Mouse (Mus musculus) heart, embryonic 11.5 days (tissue): ENCODE results near the gene Dpp10. TPM values are rescaled to one million over a fixed set of nuclear protein-coding genes. Genes with fewer than 3 reads are reported as not detected.

ENCODE experiments used
- ATAC-seq: fragments of 200-750 bp; cut with Nextera tagmentation; replicated peaks from 2 replicates; pipeline ENCODE4 v1.8.0; 2017; ENCODE audit warnings: moderate library complexity; ENCODE audit not compliant: insufficient number of reproducible peaks, low FRiP score, low TSS enrichment
- H3K27ac ChIP-seq: fragments of 300-500 bp; sonication (generic); 2 replicates; pipeline ENCODE4 v1.5.1; 2014; ENCODE audit warnings: mild to moderate bottlenecking, low read depth, low read length
- H3K27me3 ChIP-seq: fragments of 300-500 bp; sonication (generic); 2 replicates; pipeline ENCODE4 v1.6.1; 2014; ENCODE audit warnings: mild to moderate bottlenecking, low read length, mixed read lengths; ENCODE audit not compliant: control insufficient read depth, insufficient read depth
- H3K36me3 ChIP-seq: fragments of 300-500 bp; sonication (generic); 2 replicates; pipeline ENCODE4 v1.6.1; 2014; ENCODE audit warnings: mild to moderate bottlenecking, low read length, moderate library complexity, mixed read lengths; ENCODE audit not compliant: control insufficient read depth, insufficient read depth
- H3K4me1 ChIP-seq: fragments of 300-500 bp; sonication (generic); 2 replicates; pipeline ENCODE4 v1.6.1; 2014; ENCODE audit warnings: low read length; ENCODE audit not compliant: control insufficient read depth, insufficient read depth
- H3K4me2 ChIP-seq: fragments of 300-500 bp; sonication (generic); 2 replicates; pipeline ENCODE4 v1.6.1; 2014; ENCODE audit warnings: mild to moderate bottlenecking, moderate library complexity
- H3K4me3 ChIP-seq: fragments of 300-500 bp; sonication (generic); 2 replicates; pipeline ENCODE4 v1.5.1; 2014; ENCODE audit warnings: low read depth, low read length
- H3K9ac ChIP-seq: fragments of 300-500 bp; sonication (generic); 2 replicates; pipeline ENCODE4 v1.6.1; 2014; ENCODE audit warnings: mild to moderate bottlenecking, low read depth, low read length, moderate library complexity
- H3K9me3 ChIP-seq: fragments of 300-500 bp; sonication (generic); replicated peaks from 2 replicates; pipeline ENCODE4 v1.6.1; 2016; ENCODE audit warnings: low read length; ENCODE audit not compliant: control insufficient read depth
- WGBS: fragments of 180-500 bp; shearing (Covaris S2); extraction: QIAGEN DNeasy Blood & Tissue Kit; methylation state at CpG from one replicate; pipeline ENCODE4 v1.1.7; 2014; ENCODE audit not compliant: insufficient replicate concordance; 5-methylcytosine and 5-hydroxymethylcytosine counted together
- polyA plus RNA-seq: library from polyadenylated mRNA; unstranded; fragments of >200 nt; fragmentation: Nextera tagmentation; extraction: Ambion mirVana; gene quantifications from 2 replicates; pipeline ENCODE4 v1.2.1, GENCODE M21; 2014

Gene Dpp10
- polyA plus RNA-seq, 1 experiment from 2014 or later = 0.10 TPM

GRCm38 (mm10) chr1:123637897-123638296 lies 407.5 kb downstream of the Dpp10 start:
- H3K4me1 ChIP-seq = no peaks in the 10 kb centered on the region
- 78% methylated on average over 1 of the region's 1 CpGs for WGBS
- H3K27ac ChIP-seq = no peak overlapping the region
- no peak for ATAC-seq
- no peak overlapping the region for H3K4me3 ChIP-seq
- no peaks in the 10 kb centered on the region for H3K27me3 ChIP-seq
- H3K9me3 ChIP-seq = no peaks in the 10 kb centered on the region
- no peak overlapping the region for H3K4me2 ChIP-seq
- no peak overlapping the region for H3K9ac ChIP-seq
- H3K36me3 ChIP-seq = no peaks in the 10 kb centered on the region

GRCm38 (mm10) chr1:123628268-123628667 lies 417.1 kb downstream of the Dpp10 start:
- no peak overlapping the region for H3K4me3 ChIP-seq
- no peaks in the 10 kb centered on the region for H3K4me1 ChIP-seq
- WGBS = 75% methylated on average over 3 of the region's 3 CpGs
- H3K27me3 ChIP-seq = no peaks in the 10 kb centered on the region
- H3K9ac ChIP-seq = no peak overlapping the region
- no peak for ATAC-seq
- no peaks in the 10 kb centered on the region for H3K9me3 ChIP-seq
- no peak overlapping the region for H3K27ac ChIP-seq
- no peak overlapping the region for H3K4me2 ChIP-seq
- H3K36me3 ChIP-seq = no peaks in the 10 kb centered on the region

GRCm38 (mm10) chr1:123584857-123585256 lies 460.5 kb downstream of the Dpp10 start:
- Histone ChIP-seq H3K27me3 (no peaks in the 10 kb centered on the region), H3K27ac (no peak overlapping the region), H3K4me1 (no peaks in the 10 kb centered on the region)

GRCm38 (mm10) chr1:123580112-123580511 lies 465.2 kb downstream of the Dpp10 start:
- 81% methylated on average over 2 of the region's 2 CpGs for WGBS
- Histone ChIP-seq H3K9ac (no peak overlapping the region), H3K27ac (no peak overlapping the region), H3K9me3 (no peaks in the 10 kb centered on the region), H3K4me3 (no peak overlapping the region), H3K27me3 (no peaks in the 10 kb centered on the region), H3K4me1 (no peaks in the 10 kb centered on the region), H3K4me2 (no peak overlapping the region), H3K36me3 (no peaks in the 10 kb centered on the region)
- no peak for ATAC-seq

More at GRCm38 (mm10) chr1:123584857-123585256, 460.5 kb downstream of the Dpp10 start:
- H3K4me2 ChIP-seq = no peak overlapping the region
- H3K9me3 ChIP-seq = no peaks in the 10 kb centered on the region
- H3K36me3 ChIP-seq = no peaks in the 10 kb centered on the region
- no peak for ATAC-seq
- H3K4me3 ChIP-seq = no peak overlapping the region
- H3K9ac ChIP-seq = no peak overlapping the region

GRCm38 (mm10) chr1:123573713-123574112 lies 471.6 kb downstream of the Dpp10 start:
- H3K4me3 ChIP-seq = no peak overlapping the region
- H3K36me3 ChIP-seq = no peaks in the 10 kb centered on the region
- H3K4me1 ChIP-seq = no peaks in the 10 kb centered on the region
- no peaks in the 10 kb centered on the region for H3K27me3 ChIP-seq
- no peak overlapping the region for H3K4me2 ChIP-seq
- no peak overlapping the region for H3K27ac ChIP-seq
- 72% methylated on average over 1 of the region's 1 CpGs for WGBS
- no peak for ATAC-seq
- no peak overlapping the region for H3K9ac ChIP-seq
- H3K9me3 ChIP-seq = no peaks in the 10 kb centered on the region

- no peaks in the 10 kb centered on the region for H3K36me3 ChIP-seq
- H3K4me2 ChIP-seq = no peak overlapping the region
- H3K27me3 ChIP-seq = no peaks in the 10 kb centered on the region
- no peak for ATAC-seq
- no peak overlapping the region for H3K4me3 ChIP-seq
- 74% methylated on average over 1 of the region's 1 CpGs for WGBS
- H3K27ac ChIP-seq = no peak overlapping the region
- H3K9me3 ChIP-seq = no peaks in the 10 kb centered on the region
- H3K4me1 ChIP-seq = no peaks in the 10 kb centered on the region
- H3K9ac ChIP-seq = no peak overlapping the region
These were observed 502.9 kb downstream of the Dpp10 start for GRCm38 (mm10) chr1:123542496-123542895.

- ATAC-seq = no peak
- H3K27ac ChIP-seq = no peak overlapping the region
- H3K36me3 ChIP-seq = no peaks in the 10 kb centered on the region
- no peak overlapping the region for H3K4me2 ChIP-seq
- H3K27me3 ChIP-seq = no peaks in the 10 kb centered on the region
- H3K4me3 ChIP-seq = no peak overlapping the region
- 56% methylated on average over 1 of the region's 1 CpGs for WGBS
- no peak overlapping the region for H3K9ac ChIP-seq
- no peaks in the 10 kb centered on the region for H3K4me1 ChIP-seq
- no peaks in the 10 kb centered on the region for H3K9me3 ChIP-seq
These were observed 577.6 kb downstream of the Dpp10 start for GRCm38 (mm10) chr1:123467729-123468128.

GRCm38 (mm10) chr1:123414163-123414562 lies 631.2 kb downstream of the Dpp10 start:
- Histone ChIP-seq H3K36me3 (no peaks in the 10 kb centered on the region), H3K4me2 (no peak overlapping the region), H3K4me3 (no peak overlapping the region), H3K9ac (no peak overlapping the region), H3K27me3 (no peaks in the 10 kb centered on the region), H3K4me1 (no peaks in the 10 kb centered on the region), H3K9me3 (no peaks in the 10 kb centered on the region), H3K27ac (no peak overlapping the region)
- WGBS = 40% methylated on average over 1 of the region's 1 CpGs
- ATAC-seq = no peak

GRCm38 (mm10) chr1:123351300-123351699 lies 694.1 kb downstream of the Dpp10 start:
- no peak for ATAC-seq

More at GRCm38 (mm10) chr1:123351300-123351699, 694.1 kb downstream of the Dpp10 start:
- no peak overlapping the region for H3K27ac ChIP-seq
- H3K4me3 ChIP-seq = no peak overlapping the region
- H3K9ac ChIP-seq = no peak overlapping the region
- H3K4me2 ChIP-seq = no peak overlapping the region
- 65% methylated on average over 2 of the region's 2 CpGs for whole genome bisulfite sequencing
- H3K4me1 ChIP-seq = no peaks in the 10 kb centered on the region
- H3K9me3 ChIP-seq = no peaks in the 10 kb centered on the region
- H3K27me3 ChIP-seq = no peaks in the 10 kb centered on the region
- H3K36me3 ChIP-seq = no peaks in the 10 kb centered on the region
